Mouse (Mus musculus): ENCODE data around the gene 2310039H08Rik. TPM values are rescaled to one million over a fixed set of nuclear protein-coding genes. Genes with fewer than 3 reads are reported as not detected.

2310039H08Rik gene
- total RNA-seq (2023) = 10 to 100 TPM; 11.8 to 13.2 TPM

GRCm38 (mm10) chr17:46772404-46773277 is at the start of gene 2310039H08Rik:
2310039H08Rik (plus strand) TSS chr17:46772635.

GRCm38 (mm10) chr17:46728904-46729318 is 43.5 kb upstream of the 2310039H08Rik start, which contains the start of gene Gnmt:
Gnmt (minus strand) TSS chr17:46729168.

GRCm38 (mm10) chr17:46751794-46752556 is 20.5 kb upstream of the 2310039H08Rik start, which contains the start of gene Cnpy3:
Cnpy3 (minus strand) TSS chr17:46752214.

GRCm38 (mm10) chr17:46763544-46763943 is 8.9 kb upstream of the 2310039H08Rik start, which contains the start of gene Ptcra:
Ptcra (minus strand) TSS chr17:46763712.

GRCm38 (mm10) chr17:46782341-46783221 is 10.1 kb downstream of the 2310039H08Rik start, which contains the start of gene Rpl7l1:
Rpl7l1 (minus strand) TSS chr17:46782672.

Other genes with a start within 250 kb of the 2310039H08Rik start
- 10 to 100 TPM; 15.7 to 17.2 TPM for gene Cul9, start 226.2 kb upstream of the 2310039H08Rik start, total RNA-seq (2023)
- gene Srf, start 216.5 kb upstream of the 2310039H08Rik start, total RNA-seq (2023) = 10 to 100 TPM; 42.4 to 66.7 TPM
- gene Ptk7, start 143.1 kb upstream of the 2310039H08Rik start, total RNA-seq (2023) = under 1 TPM in 1 of 2 experiments, not detected in 1; 0.13 TPM
- gene Klc4, start 126.6 kb upstream of the 2310039H08Rik start, total RNA-seq (2023) = 10 to 100 TPM; 15.4 to 16.5 TPM
- 10 to 100 TPM; 28.2 to 28.9 TPM for gene Mrpl2, start 126.4 kb upstream of the 2310039H08Rik start, total RNA-seq (2023)
- 1 to 10 TPM; 3.3 to 3.9 TPM for gene Cul7, start 122.3 kb upstream of the 2310039H08Rik start, total RNA-seq (2023)
- gene Rrp36, start 98.3 kb upstream of the 2310039H08Rik start, total RNA-seq (2023) = 10 to 100 TPM; 26.2 to 34.3 TPM
- gene Mea1, start 93.8 kb upstream of the 2310039H08Rik start, total RNA-seq (2023) = 10 to 100 TPM; 51.6 to 52.0 TPM
- 10 to 100 TPM; 63.0 to 63.2 TPM for gene Klhdc3, start 91.7 kb upstream of the 2310039H08Rik start, total RNA-seq (2023)
- 10 to 100 TPM; 31.6 to 32.7 TPM for gene Ppp2r5d, start 67.5 kb upstream of the 2310039H08Rik start, total RNA-seq (2023)
- 10 to 100 TPM; 28.4 to 29.5 TPM for gene Pex6, start 61.2 kb upstream of the 2310039H08Rik start, total RNA-seq (2023)
- gene Gnmt, start 43.5 kb upstream of the 2310039H08Rik start, total RNA-seq (2023) = 1 to 10 TPM; 4.1 to 4.3 TPM
- 100 to 1,000 TPM; 164 to 171 TPM for gene Cnpy3, start 20.4 kb upstream of the 2310039H08Rik start, total RNA-seq (2023)
- gene Ptcra, start 8.9 kb upstream of the 2310039H08Rik start, total RNA-seq (2023) = not detected
- 10 to 100 TPM; 41.1 to 41.2 TPM for gene Rpl7l1, start 10.0 kb downstream of the 2310039H08Rik start, total RNA-seq (2023)
- 10 to 100 TPM; 41.0 to 44.0 TPM for gene Bicral, start 85.8 kb downstream of the 2310039H08Rik start, total RNA-seq (2023)
- gene Tbcc, start 118.0 kb downstream of the 2310039H08Rik start, total RNA-seq (2023) = 10 to 100 TPM; 14.9 to 15.8 TPM
- gene Prph2, start 137.8 kb downstream of the 2310039H08Rik start, total RNA-seq (2023) = not detected
- 10 to 100 TPM; 77.4 to 81.7 TPM for gene Ubr2, start 237.9 kb downstream of the 2310039H08Rik start, total RNA-seq (2023)

Data from monocyte, adult 59 days (primary cell).